Mouse (Mus musculus): Measurements from ENCODE around the gene Ctdsp1. TPM values are rescaled to one million over a fixed set of nuclear protein-coding genes. Genes with fewer than 3 reads are reported as not detected.

Ctdsp1 gene
- polyA plus RNA-seq, 1 experiment from 2014 or later = 96.0 TPM

GRCm38 (mm10) chr1:74401015-74401702, 9.8 kb downstream of the Ctdsp1 start:
- Histone ChIP-seq H3K36me3 (no peaks in the 10 kb centered on the region), H3K27me3 (no peaks in the 10 kb centered on the region), H3K4me3 (no peak overlapping the region), H3K9me3 (no peaks in the 10 kb centered on the region), H3K9ac (no peak overlapping the region), H3K4me2 (no peak overlapping the region), H3K4me1 (0 out of 2 replicates have a peak, but pooled peaks cover 8% of the 10 kb centered on the region), H3K27ac (no peak overlapping the region)
- no peak for ATAC-seq (ENCODE audit: borderline replicate concordance, extremely low read depth, low FRiP score, low TSS enrichment)
- 43% methylated on average over 16 of the region's 16 CpGs for WGBS

GRCm38 (mm10) chr1:74404206-74404605, 12.9 kb downstream of the Ctdsp1 start:
- no peak overlapping the region for H3K4me3 ChIP-seq
- no peaks in the 10 kb centered on the region for H3K27me3 ChIP-seq
- no peak overlapping the region for H3K9ac ChIP-seq
- no peaks in the 10 kb centered on the region for H3K36me3 ChIP-seq
- ATAC-seq (ENCODE audit: borderline replicate concordance, extremely low read depth, low FRiP score, low TSS enrichment) = no peak
- no peaks in the 10 kb centered on the region for H3K9me3 ChIP-seq
- 78% methylated on average over 4 of the region's 4 CpGs for WGBS
- H3K4me1 ChIP-seq = no peaks in the 10 kb centered on the region
- no peak overlapping the region for H3K4me2 ChIP-seq
- H3K27ac ChIP-seq = no peak overlapping the region

- WGBS = 50% methylated on average over 15 of the region's 15 CpGs
- no peak within 1 kb of the TSS for H3K27ac ChIP-seq
- H3K4me2 ChIP-seq = no peak within 1 kb of the TSS
- no peaks in the 10 kb centered on the region for H3K27me3 ChIP-seq
- H3K9ac ChIP-seq = no peak within 1 kb of the TSS
- ATAC-seq (ENCODE audit: borderline replicate concordance, extremely low read depth, low FRiP score, low TSS enrichment) = no peak
- H3K36me3 ChIP-seq = no peaks in the 10 kb centered on the region
- H3K4me1 ChIP-seq = no peaks in the 10 kb centered on the region
- no peak within 1 kb of the TSS for H3K4me3 ChIP-seq
- no peaks in the 10 kb centered on the region for H3K9me3 ChIP-seq
These were observed 17.5 kb downstream of the Ctdsp1 start, which contains the start of gene Vil1 for GRCm38 (mm10) chr1:74408589-74409504. TSS of gene Vil1 (plus strand) at chr1:74409376.

GRCm38 (mm10) chr1:74411753-74412325, 20.5 kb downstream of the Ctdsp1 start:
- Histone ChIP-seq H3K36me3 (no peaks in the 10 kb centered on the region), H3K9ac (no peak overlapping the region), H3K4me1 (no peaks in the 10 kb centered on the region), H3K9me3 (no peaks in the 10 kb centered on the region), H3K27me3 (no peaks in the 10 kb centered on the region), H3K4me3 (no peak overlapping the region), H3K27ac (no peak overlapping the region), H3K4me2 (no peak overlapping the region)
- 56% methylated on average over 2 of the region's 2 CpGs for WGBS
- no peak for ATAC-seq (ENCODE audit: borderline replicate concordance, extremely low read depth, low FRiP score, low TSS enrichment)

DNA sequence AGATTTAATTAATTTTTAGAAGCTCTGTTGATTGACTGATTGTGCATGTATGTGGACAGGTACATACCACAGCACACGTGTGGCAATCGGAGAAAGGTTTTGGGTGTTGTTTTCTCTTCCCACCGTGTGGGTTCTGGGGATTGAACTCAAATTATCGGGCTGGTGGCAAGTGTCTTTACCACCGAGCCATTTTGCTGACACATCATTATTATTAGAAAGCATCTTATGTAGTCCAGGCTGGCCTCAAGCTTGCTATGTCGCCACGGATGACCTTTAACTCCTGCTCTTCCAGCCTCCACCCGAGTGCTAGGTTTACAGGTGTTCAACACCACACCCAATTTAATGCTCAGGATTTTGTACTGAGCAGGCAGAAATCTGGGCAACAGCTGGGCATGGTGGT, 21.4 kb downstream of the Ctdsp1 start:
- Histone ChIP-seq H3K4me2 (no peak overlapping the region), H3K9ac (no peak overlapping the region), H3K36me3 (no peaks in the 10 kb centered on the region), H3K4me1 (no peaks in the 10 kb centered on the region), H3K27me3 (no peaks in the 10 kb centered on the region), H3K9me3 (no peaks in the 10 kb centered on the region), H3K27ac (no peak overlapping the region), H3K4me3 (no peak overlapping the region)
- ATAC-seq (ENCODE audit: borderline replicate concordance, extremely low read depth, low FRiP score, low TSS enrichment) = no peak
- WGBS = 71% methylated on average over 8 of the region's 8 CpGs

GRCm38 (mm10) chr1:74415143-74415542, 23.8 kb downstream of the Ctdsp1 start:
- 46% methylated on average over 3 of the region's 4 CpGs for WGBS

GRCm38 (mm10) chr1:74418747-74419439, 27.6 kb downstream of the Ctdsp1 start:
- ATAC-seq (ENCODE audit: borderline replicate concordance, extremely low read depth, low FRiP score, low TSS enrichment) = no peak

More at GRCm38 (mm10) chr1:74415143-74415542, 23.8 kb downstream of the Ctdsp1 start:
- no peaks in the 10 kb centered on the region for H3K27me3 ChIP-seq
- ATAC-seq (ENCODE audit: borderline replicate concordance, extremely low read depth, low FRiP score, low TSS enrichment) = 0 out of 2 replicates have a peak, but pooled peaks have one; percentile 46
- H3K4me1 ChIP-seq = no peaks in the 10 kb centered on the region
- no peak overlapping the region for H3K4me3 ChIP-seq
- H3K9me3 ChIP-seq = no peaks in the 10 kb centered on the region
- H3K9ac ChIP-seq = no peak overlapping the region
- no peaks in the 10 kb centered on the region for H3K36me3 ChIP-seq
- H3K4me2 ChIP-seq = no peak overlapping the region
- no peak overlapping the region for H3K27ac ChIP-seq

DNA sequence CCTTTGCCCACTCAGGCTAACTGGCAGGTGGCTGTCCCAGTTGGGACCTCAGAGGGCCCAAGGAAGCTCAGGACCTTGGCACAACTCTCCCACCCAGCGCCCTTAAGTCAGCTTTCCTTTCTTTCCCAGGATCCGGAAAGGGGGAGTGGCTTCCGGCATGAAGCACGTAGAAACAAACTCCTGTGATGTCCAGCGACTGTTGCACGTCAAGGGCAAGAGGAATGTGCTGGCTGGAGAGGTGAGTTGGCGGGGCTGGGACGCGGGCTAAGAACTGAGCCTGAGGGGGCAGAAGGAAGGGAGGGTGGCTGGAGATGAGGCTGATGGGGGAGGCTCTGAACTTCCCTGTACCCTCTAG, 28.1 kb downstream of the Ctdsp1 start:
- Histone ChIP-seq H3K36me3 (no peaks in the 10 kb centered on the region), H3K27me3 (no peaks in the 10 kb centered on the region), H3K9me3 (no peaks in the 10 kb centered on the region), H3K27ac (no peak overlapping the region), H3K4me1 (no peaks in the 10 kb centered on the region; the same call in 1 of the 2 replicates), H3K4me2 (no peak overlapping the region), H3K4me3 (no peak overlapping the region), H3K9ac (no peak overlapping the region)
- WGBS = 45% methylated on average over 9 of the region's 9 CpGs
- ATAC-seq (ENCODE audit: borderline replicate concordance, extremely low read depth, low FRiP score, low TSS enrichment) = no peak

More at GRCm38 (mm10) chr1:74418747-74419439, 27.6 kb downstream of the Ctdsp1 start:
- Histone ChIP-seq H3K4me1 (no peaks in the 10 kb centered on the region; the same call in 1 of the 2 replicates), H3K9me3 (no peaks in the 10 kb centered on the region), H3K4me2 (no peak overlapping the region), H3K27me3 (no peaks in the 10 kb centered on the region), H3K27ac (no peak overlapping the region), H3K4me3 (no peak overlapping the region), H3K9ac (no peak overlapping the region), H3K36me3 (no peaks in the 10 kb centered on the region)
- 72% methylated on average over 17 of the region's 17 CpGs for WGBS

- Histone ChIP-seq H3K27ac (no peak overlapping the region), H3K4me2 (no peak overlapping the region), H3K36me3 (no peaks in the 10 kb centered on the region), H3K4me3 (no peak overlapping the region), H3K9ac (no peak overlapping the region), H3K4me1 (no peaks in the 10 kb centered on the region; the same call in 1 of the 2 replicates), H3K27me3 (no peaks in the 10 kb centered on the region), H3K9me3 (no peaks in the 10 kb centered on the region)
- no peak for ATAC-seq (ENCODE audit: borderline replicate concordance, extremely low read depth, low FRiP score, low TSS enrichment)
- 24% methylated on average over 8 of the region's 8 CpGs for WGBS
These were observed 31.8 kb downstream of the Ctdsp1 start for GRCm38 (mm10) chr1:74423147-74423546.

DNA sequence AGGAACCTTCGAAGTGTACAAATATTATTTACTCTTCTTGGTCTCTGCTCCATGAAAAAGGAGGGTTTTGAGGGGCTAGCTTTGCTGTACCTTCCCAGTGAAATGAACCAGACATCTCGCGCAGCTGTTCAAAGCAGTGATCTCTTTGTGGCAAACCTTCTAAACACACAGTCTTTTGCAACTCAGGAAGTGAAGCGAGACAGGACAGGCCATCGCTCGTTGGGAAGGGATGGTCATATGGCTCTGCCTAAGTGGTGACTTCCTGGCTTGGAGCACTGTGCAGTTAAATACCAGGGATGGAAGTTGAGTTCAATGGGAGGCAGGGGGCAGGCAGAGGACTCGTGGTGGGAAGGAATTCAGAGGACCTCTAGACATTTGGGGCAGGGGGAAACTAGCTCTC, 34.5 kb downstream of the Ctdsp1 start:
- WGBS = 58% methylated on average over 7 of the region's 7 CpGs
- Histone ChIP-seq H3K4me2 (no peak overlapping the region), H3K9ac (no peak overlapping the region), H3K36me3 (no peaks in the 10 kb centered on the region), H3K9me3 (no peaks in the 10 kb centered on the region), H3K27me3 (no peaks in the 10 kb centered on the region), H3K4me1 (no peaks in the 10 kb centered on the region; the same call in 1 of the 2 replicates), H3K4me3 (no peak overlapping the region), H3K27ac (no peak overlapping the region)
- ATAC-seq (ENCODE audit: borderline replicate concordance, extremely low read depth, low FRiP score, low TSS enrichment) = no peak

DNA sequence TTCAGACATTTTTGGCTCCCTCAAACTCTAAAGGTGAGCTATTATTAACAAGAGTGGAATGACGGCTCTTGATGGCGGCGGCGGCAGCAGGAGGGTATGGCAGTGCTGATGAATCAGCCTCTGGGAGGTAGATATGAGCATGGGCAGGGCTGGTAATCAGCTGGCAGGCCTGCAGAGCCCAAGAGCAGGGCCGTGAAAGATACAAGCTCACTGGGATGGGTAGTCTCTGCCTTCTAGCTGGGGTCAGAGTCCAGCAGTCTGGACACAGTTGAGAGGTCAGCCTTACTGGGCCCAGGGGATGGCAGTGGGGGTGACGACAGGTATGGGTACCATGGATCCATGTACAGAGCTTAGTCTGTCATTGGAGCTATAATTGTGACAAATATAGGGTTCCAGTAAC, 41.9 kb downstream of the Ctdsp1 start:
- no peak; the same call in 1 of the 2 replicates for ATAC-seq (ENCODE audit: borderline replicate concordance, extremely low read depth, low FRiP score, low TSS enrichment)
- 86% methylated on average over 6 of the region's 6 CpGs for WGBS
- peaks cover 19% of the 10 kb centered on the region for H3K36me3 ChIP-seq

More for the DNA sequence above, 41.9 kb downstream of the Ctdsp1 start:
- H3K9ac ChIP-seq = no peak overlapping the region
- H3K27me3 ChIP-seq = no peaks in the 10 kb centered on the region
- H3K4me1 ChIP-seq = no peaks in the 10 kb centered on the region
- no peak overlapping the region for H3K4me2 ChIP-seq
- no peaks in the 10 kb centered on the region for H3K9me3 ChIP-seq
- no peak overlapping the region for H3K4me3 ChIP-seq
- H3K27ac ChIP-seq = no peak overlapping the region

All from lung, embryonic 15.5 days (tissue).